Mouse (Mus musculus) frontal cortex, postnatal 25 days (tissue): ENCODE measurements at regions not wholly inside any gene's neighbourhood (a gene's known extent, or its start where the extent isn't known, plus 50 kb on each side); places are given as distances from the start of the nearest gene placed in this dataset.
"Not testable (repeated sequence)": the region's sequence is repeated elsewhere in the genome, so short reads cannot be mapped to it uniquely, and the experiment has no call there.

Source experiments
- DNase-seq, 2 experiments: peaks; one replicate each; pipeline ENCODE4 v3.0.0; 2022; ENCODE audit warnings: low spot score in 2 of 2

DNA sequence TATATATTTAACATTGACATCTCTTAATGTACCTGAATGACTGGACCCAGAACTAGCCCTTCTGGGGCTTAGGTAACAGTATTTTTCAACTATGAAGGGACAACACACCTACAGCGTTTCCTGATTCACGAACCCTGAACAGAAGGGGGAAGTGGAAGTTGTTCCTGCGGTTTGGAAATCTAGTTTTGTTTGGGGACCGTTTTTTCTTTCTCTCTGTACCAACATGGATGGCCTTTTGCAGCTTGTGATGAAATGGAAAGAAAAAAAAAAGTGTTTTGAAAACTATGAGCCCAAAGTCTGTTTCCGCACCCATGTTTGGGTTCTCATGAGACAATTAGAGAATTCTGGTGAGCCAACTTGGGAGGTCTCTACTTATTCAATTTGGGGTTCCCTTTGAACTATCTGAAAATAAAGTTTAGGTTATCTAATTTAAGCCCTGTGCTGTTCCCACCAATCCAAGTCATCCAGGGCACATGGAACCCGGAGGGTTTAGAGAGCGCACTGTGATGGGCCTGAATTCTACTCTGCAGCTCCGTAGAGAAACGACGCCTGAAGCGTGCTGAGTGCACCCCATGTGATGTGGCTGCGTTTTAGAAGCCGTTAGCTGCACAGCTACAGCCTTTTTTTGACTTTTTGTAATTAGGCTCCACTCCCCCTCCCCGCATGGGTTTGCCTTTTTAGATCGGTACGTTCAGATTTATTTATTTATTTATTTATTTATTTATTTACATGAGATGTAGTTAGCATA, 137.0 kb upstream of the Rapgef5 start:
- no peak for DNase-seq

DNA sequence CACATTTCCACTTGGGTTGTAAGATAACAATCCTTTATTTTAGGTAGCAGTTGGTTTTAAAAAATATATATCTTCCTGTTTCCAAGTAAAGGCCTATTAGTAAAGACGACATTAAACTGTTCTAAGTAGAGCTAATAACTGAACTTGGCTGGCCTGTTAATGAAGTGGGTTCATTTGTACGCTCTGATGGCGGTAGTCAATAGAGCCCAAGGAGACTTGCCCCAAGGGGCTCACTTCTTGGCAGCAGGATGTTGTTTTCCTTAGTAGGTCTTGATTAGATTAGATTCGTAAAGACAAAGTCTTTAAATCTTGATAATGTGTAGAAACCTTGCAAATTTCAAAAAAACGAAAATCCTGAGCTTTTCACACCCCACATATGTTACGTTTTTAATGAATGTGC, 135.4 kb upstream of the Rapgef5 start:
- DNase-seq = no peak

DNA sequence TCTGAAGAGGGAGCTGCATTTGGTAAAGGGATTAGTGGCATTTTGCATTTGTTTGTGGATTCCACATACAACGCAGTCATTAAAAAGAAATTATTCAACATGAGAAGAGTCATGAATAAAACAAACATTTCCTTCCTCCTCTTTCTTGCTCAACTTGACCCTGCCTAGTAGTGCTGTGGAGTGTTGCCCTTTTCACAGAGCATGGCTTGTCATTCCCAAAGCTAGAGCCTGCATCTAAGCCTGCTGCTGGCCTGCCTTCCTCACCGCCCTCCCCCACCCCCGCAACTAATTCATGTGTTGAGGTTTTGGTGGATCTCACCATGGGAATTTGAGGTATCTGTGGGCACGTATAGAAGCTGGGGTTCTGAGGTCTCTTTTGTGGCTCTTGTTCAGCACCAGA, 133.6 kb upstream of the Rapgef5 start:
- not testable (repeated sequence) for DNase-seq

DNA sequence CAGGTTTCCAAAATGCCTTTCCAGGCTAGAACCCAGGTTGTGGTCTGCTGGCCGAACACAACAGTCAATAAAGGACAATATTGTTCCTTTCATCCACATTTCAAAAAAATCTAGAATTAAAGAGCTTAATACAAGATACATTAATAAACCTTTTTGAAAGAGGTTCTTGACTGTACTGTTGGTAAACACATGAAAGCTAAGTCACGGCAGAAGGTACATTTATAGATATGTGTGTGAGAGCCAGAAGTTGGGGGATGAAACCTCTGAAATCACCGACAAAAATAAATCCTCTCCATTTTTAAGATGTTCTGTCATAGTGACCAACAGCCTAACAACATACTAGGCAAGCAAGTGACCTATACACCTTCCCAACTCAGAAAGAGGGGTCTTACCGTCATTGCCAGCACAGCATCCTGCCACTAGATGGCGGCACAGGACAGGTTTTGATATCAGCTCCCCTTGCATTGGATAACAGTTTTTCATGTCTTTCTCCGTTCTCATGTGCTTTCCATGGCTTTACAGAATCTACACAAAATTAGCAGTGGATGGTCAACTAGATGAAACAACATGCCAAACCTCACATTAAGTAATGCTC, 131.1 kb upstream of the Rapgef5 start:
- peak; percentile 65 to 68 for DNase-seq

DNA sequence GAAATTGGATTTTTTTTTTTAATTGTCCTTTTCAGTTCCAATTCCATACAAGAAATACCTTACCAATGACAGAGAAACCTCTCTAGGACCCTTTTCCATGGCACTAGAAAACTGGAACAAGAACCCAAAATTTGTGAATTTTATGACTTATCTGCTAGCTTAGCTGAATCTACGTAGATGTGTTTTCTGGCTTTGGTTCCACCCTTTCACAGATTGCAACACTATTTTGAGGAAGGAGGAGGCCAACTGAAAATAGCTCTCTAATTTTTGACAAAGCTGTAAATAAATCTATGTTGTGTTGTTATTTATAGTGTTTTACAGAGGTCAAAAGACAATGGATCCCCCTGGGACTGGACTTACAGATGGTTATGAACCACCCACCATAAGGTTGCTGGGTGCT, 130.6 kb upstream of the Rapgef5 start:
- DNase-seq = no peak

GRCm38 (mm10) chr12:117386957-117387356, 129.3 kb upstream of the Rapgef5 start:
- no peak for DNase-seq

- DNase-seq = no peak
Observed at GRCm38 (mm10) chr12:117389516-117390347, 126.5 kb upstream of the Rapgef5 start.

DNA sequence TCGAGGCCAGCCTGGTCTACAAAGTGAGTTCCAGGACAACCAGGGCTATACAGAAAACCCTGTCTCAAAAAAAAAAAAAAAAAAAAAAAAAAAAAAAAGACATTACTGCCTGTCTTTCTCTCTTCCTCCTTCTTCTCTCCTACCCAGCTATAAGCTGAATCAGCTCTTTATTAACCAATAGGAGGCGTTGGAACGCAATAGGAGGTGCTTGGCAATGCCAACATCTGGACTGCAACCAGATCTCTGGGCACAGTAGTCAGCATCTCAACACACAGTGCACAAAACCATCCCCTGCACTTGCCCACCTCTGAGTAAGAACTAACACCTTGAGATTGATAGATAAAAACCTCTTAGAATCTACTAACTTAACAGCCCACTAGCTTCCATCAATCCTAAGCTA, 118.8 kb upstream of the Rapgef5 start:
- DNase-seq = no peak

GRCm38 (mm10) chr12:117403513-117404156, 112.6 kb upstream of the Rapgef5 start:
- DNase-seq = peak; percentile 67 to 82

GRCm38 (mm10) chr12:117404157-117404752, 112.0 kb upstream of the Rapgef5 start:
- no peak for DNase-seq

DNA sequence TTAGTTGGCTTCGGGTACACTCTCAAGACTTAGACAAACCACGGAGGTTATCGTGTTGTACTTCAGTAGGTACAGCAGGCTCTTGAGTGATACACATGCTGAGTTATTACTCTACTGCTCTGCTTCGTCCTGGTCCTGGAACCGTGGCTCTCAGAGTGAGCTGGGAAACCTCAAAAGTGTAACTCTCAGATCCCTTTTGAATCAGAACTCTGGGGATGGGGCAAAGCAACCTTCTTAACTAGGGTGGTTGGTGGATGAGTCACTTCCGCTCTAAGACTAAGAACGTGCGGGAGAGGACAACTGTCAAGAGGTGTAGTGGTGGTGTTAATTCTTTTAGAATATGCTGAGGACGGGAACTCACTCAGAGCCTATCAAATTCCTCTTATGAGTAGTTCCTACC, 109.4 kb upstream of the Rapgef5 start:
- DNase-seq = no peak

DNA sequence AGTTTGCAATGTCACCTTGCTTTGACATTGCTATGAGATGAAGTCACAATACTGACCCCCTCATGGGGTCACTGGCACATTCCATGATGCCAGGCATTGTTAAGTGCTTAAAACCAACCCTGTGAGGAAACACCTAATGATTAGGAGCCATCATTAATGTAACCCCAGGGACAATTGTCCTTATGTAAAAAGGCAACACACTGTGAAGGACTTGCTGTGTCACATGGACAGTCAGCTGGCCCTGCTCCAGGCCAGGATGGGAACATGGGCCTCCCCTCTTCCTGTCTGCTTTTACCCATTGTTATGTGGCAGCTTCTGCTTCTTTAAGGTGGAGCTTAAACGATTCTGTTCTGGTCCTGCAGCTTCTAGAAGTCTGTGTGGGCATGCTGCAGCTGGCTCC, 105.7 kb upstream of the Rapgef5 start:
- no peak for DNase-seq

DNA sequence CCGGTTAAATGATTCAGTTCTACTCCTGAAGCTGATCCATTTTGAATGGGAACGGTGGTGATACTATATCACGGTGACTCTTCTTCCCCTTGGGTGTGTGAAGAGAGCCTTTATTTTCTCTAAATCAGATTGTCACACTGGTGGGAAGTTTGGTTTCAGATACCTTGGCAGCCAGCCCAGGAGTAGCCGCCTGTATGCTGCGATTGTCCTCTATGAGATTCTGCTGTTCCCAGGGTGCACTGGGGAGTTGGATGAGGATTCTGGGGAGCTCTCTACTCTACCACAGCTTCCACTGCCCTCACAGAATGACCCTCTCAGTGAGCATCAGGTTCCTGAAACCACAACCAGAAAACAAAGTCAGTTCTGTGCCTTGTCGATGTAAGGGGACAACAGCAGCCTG, 104.0 kb upstream of the Rapgef5 start:
- DNase-seq = no peak

GRCm38 (mm10) chr12:117412779-117413505, 103.3 kb upstream of the Rapgef5 start:
- no peak for DNase-seq

- DNase-seq = no peak
Observed at GRCm38 (mm10) chr12:117414020-117414419, 102.3 kb upstream of the Rapgef5 start.

DNA sequence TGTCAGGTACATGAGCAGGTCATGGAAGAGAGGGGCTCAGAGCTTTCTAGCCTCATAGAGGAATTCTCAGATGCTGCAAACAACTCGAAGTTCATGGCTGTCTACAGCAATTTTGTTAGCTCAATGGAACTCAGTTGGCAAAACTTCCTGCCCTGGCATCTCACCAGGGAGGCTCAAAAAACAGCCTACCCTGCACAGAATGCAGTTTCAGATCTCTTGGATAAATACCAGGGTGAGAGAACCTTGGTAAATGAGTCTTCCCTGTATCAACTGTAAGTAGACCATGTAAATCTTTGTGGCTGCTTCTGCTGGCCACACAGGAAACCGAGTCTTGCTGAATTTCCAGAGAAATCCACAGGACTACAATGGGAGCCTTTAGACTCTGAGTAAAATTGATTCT, 101.1 kb upstream of the Rapgef5 start:
- no peak for DNase-seq

GRCm38 (mm10) chr12:117417991-117418390, 98.3 kb upstream of the Rapgef5 start:
- DNase-seq = no peak

DNA sequence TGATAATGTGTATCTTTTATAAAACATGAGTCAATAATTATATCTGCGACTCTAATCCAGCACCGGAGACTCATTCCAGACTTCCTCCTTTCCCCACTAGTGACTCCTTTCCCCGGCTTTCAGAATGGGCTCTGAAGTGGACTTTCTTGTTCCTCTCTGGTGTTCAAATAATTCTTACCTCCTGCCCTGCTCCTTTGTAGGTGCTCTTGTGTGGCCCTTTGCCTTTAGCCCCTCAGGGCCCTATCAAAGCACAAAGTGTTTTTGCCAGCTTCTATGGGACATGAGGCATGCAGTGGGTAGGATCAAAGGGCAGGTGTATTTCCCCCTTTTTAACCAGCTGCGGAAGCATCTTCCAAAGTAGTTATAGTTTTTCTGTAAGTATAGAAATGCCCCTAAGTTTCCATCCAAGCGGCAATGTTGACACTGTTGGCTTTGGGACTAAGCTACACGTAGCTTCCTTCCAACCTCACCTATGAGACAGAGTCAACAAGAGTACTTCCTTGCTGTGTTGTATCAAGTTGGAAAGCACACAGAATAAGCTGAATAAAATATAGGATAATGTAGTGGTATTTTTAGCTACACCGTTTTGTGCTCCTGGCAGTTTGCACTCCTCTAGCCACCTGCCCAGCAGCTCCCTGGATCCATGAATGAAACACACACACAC, 93.8 kb upstream of the Rapgef5 start:
- DNase-seq = no peak

GRCm38 (mm10) chr12:117425363-117426031, 90.8 kb upstream of the Rapgef5 start:
- no peak for DNase-seq

GRCm38 (mm10) chr12:117427431-117427830, 88.8 kb upstream of the Rapgef5 start:
- DNase-seq = peak in 1 of 2 experiments; percentile 53
